Mouse (Mus musculus) liver, postnatal 0 days (tissue): ENCODE measurements around the gene Pip4k2b.

ENCODE experiments used
- CTCF ChIP-seq: sonication (generic); IDR thresholded peaks from 2 replicates; pipeline ENCODE4 v1.5.1; 2016; ENCODE audit warnings: antibody characterized with exemption, low read depth
- EP300 ChIP-seq: IDR thresholded peaks from 2 replicates; pipeline ENCODE4 v1.6.1; 2016; ENCODE audit warnings: antibody characterized with exemption, low read depth, mild to moderate bottlenecking

- no peak for TF ChIP-seq CTCF
- no peak for TF ChIP-seq EP300
Measured at GRCm38 (mm10) chr11:97713896-97714295, 30.6 kb downstream of the Pip4k2b start.
